Mouse (Mus musculus): ENCODE data around the gene Rimbp2.
"Not testable (repeated sequence)": the region's sequence is repeated elsewhere in the genome, so short reads cannot be mapped to it uniquely, and the experiment has no call there.

Gene Rimbp2

GRCm38 (mm10) chr5:128745206-128745605 is 208.1 kb downstream of the Rimbp2 start:
- no peak for DNase-seq (ENCODE audit: low spot score in 2 of 2)

GRCm38 (mm10) chr5:128744351-128744750 is 208.9 kb downstream of the Rimbp2 start:
- no peak for DNase-seq (ENCODE audit: low spot score in 2 of 2)

GRCm38 (mm10) chr5:128739838-128740171 is 213.5 kb downstream of the Rimbp2 start:
- no peak for DNase-seq (ENCODE audit: low spot score in 2 of 2)

- no peak for DNase-seq (ENCODE audit: low spot score in 2 of 2)
Observed at GRCm38 (mm10) chr5:128739168-128739837, 214.0 kb downstream of the Rimbp2 start.

- no peak for DNase-seq (ENCODE audit: low spot score in 2 of 2)
Observed at GRCm38 (mm10) chr5:128735921-128736320, 217.4 kb downstream of the Rimbp2 start.

- no peak for DNase-seq (ENCODE audit: low spot score in 2 of 2)
Observed at GRCm38 (mm10) chr5:128733955-128734354, 219.3 kb downstream of the Rimbp2 start.

GRCm38 (mm10) chr5:128732416-128733014 is 220.8 kb downstream of the Rimbp2 start:
- no peak for DNase-seq (ENCODE audit: low spot score in 2 of 2)

GRCm38 (mm10) chr5:128730634-128731033 is 222.7 kb downstream of the Rimbp2 start:
- no peak for DNase-seq (ENCODE audit: low spot score in 2 of 2)

GRCm38 (mm10) chr5:128729341-128729740 is 223.9 kb downstream of the Rimbp2 start:
- no peak for DNase-seq (ENCODE audit: low spot score in 2 of 2)

GRCm38 (mm10) chr5:128720461-128720860 is 232.8 kb downstream of the Rimbp2 start:
- not testable (repeated sequence) for DNase-seq (ENCODE audit: low spot score in 2 of 2)

GRCm38 (mm10) chr5:128715171-128715570 is 238.1 kb downstream of the Rimbp2 start:
- DNase-seq (ENCODE audit: low spot score in 2 of 2): no peak

- DNase-seq (ENCODE audit: low spot score in 2 of 2): no peak
Observed at GRCm38 (mm10) chr5:128711847-128712246, 241.4 kb downstream of the Rimbp2 start.

- no peak for DNase-seq (ENCODE audit: low spot score in 2 of 2)
Observed at GRCm38 (mm10) chr5:128710596-128710995, 242.7 kb downstream of the Rimbp2 start.

- DNase-seq (ENCODE audit: low spot score in 2 of 2): no peak
Observed at GRCm38 (mm10) chr5:128708929-128709328, 244.4 kb downstream of the Rimbp2 start.
